ENCODE assay signal across 22 mouse cellular contexts in the genomic region with DNA sequence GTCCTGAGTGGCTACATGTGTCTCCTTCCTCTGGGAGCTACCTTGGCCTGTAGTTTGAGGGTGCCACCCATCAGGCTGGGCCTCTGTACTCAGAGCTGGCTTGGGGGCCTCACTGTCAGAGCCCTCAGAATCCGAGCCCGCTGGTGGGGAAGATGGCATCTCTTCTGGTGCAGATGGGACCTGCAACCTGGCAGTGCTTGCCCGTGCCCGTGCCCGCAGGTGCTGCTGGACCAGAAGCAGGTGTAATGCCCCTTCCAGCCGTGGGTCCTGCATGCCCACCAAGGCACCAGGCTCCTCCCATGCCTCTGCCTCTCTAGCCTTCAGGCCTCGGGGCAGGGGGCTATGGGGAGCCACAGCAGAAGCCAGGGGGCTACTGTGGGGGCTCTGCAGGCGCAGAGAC. TPM values are rescaled to one million over a fixed set of nuclear protein-coding genes. Genes with fewer than 3 reads are reported as not detected.
"Had no signal": no experiment of that assay in that cellular context is flagged by ENCODE, and none has a peak within 500 bp of the region (broad histone marks: within the 10 kb centered on the region; RNA-seq: fewer than 3 reads in every experiment).

No protein-coding gene starts in this region.

- H3K27me3 ChIP-seq: lung, embryonic 15.5 days had no signal

- H3K4me2 ChIP-seq: limb, embryonic 12.5 days; liver, embryonic 12.5 days; liver, embryonic 15.5 days; lung, embryonic 15.5 days; midbrain, embryonic 11.5 days had no signal

- H3K9me3 ChIP-seq: limb, embryonic 12.5 days; liver, embryonic 12.5 days; liver, embryonic 15.5 days; lung, embryonic 15.5 days had no signal

- ATAC-seq: liver, embryonic 12.5 days had no signal

- DNase-seq: kidney, adult 11 months; kidney, adult 8-10 months; kidney, postnatal 25 days; layer of hippocampus, postnatal 36 days; liver; lung, adult 18-20 months; lung, postnatal 10 days; lung, postnatal 36 days; midbrain, embryonic 14.5 days; thymus, postnatal 36 days had no signal

- H3K27ac ChIP-seq: kidney, postnatal 0 days; layer of hippocampus, adult 2 months; left cerebral cortex, adult 2 months; limb, embryonic 12.5 days; liver, embryonic 12.5 days; liver, embryonic 15.5 days; lung, embryonic 15.5 days had no signal

- H3K9ac ChIP-seq: limb, embryonic 12.5 days; liver, embryonic 12.5 days; liver, embryonic 15.5 days; lung, embryonic 15.5 days had no signal

- H3K4me3 ChIP-seq: layer of hippocampus, adult 2 months; left cerebral cortex, adult 2 months; limb, embryonic 12.5 days; liver, embryonic 12.5 days; liver, embryonic 15.5 days; lung, embryonic 15.5 days had no signal

- H3K36me3 ChIP-seq: limb, embryonic 12.5 days; liver, embryonic 12.5 days; liver, embryonic 15.5 days; lung, embryonic 15.5 days had no signal

RNA-seq across cellular contexts. Expression of gene Rbbp8nl, which starts 10.4 kb away (rescaled TPM):
- polyA plus RNA-seq: liver, embryonic 12.5 days; liver, embryonic 15.5 days; midbrain, embryonic 11.5 days; midbrain, embryonic 14.5 days; midbrain, postnatal 0 days; neural tube, embryonic 11.5 days; neural tube, embryonic 14.5 days; spleen, adult 2 months had no signal

RNA-seq across cellular contexts. Expression of gene Gata5, which starts 55.2 kb away (rescaled TPM):
- polyA plus RNA-seq: midbrain, embryonic 11.5 days; midbrain, embryonic 14.5 days; midbrain, postnatal 0 days; neural tube, embryonic 14.5 days had no signal
